Mouse (Mus musculus): ENCODE results near the gene Csf2rb. TPM values are rescaled to one million over a fixed set of nuclear protein-coding genes. Genes with fewer than 3 reads are reported as not detected.
A peak's percentile ranks its signal among the peaks of the same experiment; 100 is the strongest.

The Csf2rb gene
- polyA plus RNA-seq, 1 experiment from 2014 or later = 1.1 TPM

GRCm38 (mm10) chr15:78383450-78384219, 58.1 kb downstream of the Csf2rb start:
- Histone ChIP-seq H3K27me3 (0 out of 2 replicates have a peak, but pooled peaks cover 3% of the 10 kb centered on the region), H3K9me3 (no peaks in the 10 kb centered on the region), H3K36me3 (no peaks in the 10 kb centered on the region), H3K27ac (replicated peaks) (peak overlapping the region; percentile 57), H3K9ac (no peak overlapping the region), H3K4me1 (replicated peaks) (peaks cover 14% of the 10 kb centered on the region), H3K4me3 (no peak overlapping the region), H3K4me2 (no peak overlapping the region)
- WGBS = 82% methylated on average over 11 of the region's 11 CpGs
- ATAC-seq (ENCODE audit: low read depth) = peak; percentile 69

DNA sequence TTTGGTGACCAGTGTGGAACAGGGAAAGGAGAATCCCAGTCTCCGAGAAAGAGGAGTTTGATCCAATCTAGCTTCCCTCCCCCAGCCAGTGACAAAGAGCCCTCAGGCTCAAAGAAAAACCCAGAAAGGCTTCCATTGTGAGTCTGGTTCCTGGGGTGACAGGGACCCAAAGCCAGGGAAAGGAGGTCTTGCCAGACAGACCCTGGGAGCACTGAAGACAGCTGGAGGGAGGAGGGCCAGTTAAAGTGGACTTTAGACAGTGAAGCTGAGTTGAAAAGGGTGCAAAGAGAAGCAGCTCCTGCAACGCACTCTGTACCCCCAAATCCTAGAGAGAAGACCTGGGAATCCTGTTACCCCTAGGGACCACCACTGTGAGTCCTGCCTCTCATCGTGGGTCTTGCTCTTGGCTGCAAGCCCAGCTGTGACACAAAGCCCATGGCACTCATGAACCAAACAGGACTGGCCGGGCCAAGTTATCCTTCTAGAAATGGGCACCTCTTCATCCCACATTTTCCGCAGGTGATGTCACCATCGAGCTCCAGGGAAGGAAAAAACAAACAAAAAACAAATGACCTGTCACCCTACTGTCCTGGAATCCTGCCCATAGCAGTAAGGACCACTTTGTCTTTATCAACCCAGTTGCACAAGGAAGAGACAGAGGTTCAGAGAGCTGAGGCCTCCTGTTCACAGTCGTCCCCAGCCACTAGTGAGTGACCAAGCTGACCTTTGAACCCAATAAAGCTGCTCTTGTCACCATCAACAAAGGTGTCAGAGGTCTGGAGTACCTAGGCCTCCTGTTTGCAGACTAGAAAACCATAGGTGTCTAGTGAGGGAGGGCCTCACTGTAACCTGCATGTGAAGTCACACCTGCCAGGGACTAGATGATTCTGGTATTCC, 58.9 kb downstream of the Csf2rb start:
- peaks cover 14% of the 10 kb centered on the region for H3K4me1 ChIP-seq (replicated peaks)
- H3K4me3 ChIP-seq = no peak overlapping the region
- no peaks in the 10 kb centered on the region for H3K36me3 ChIP-seq
- ATAC-seq (ENCODE audit: low read depth) = no peak
- H3K9ac ChIP-seq = no peak overlapping the region
- H3K27ac ChIP-seq (replicated peaks) = peak overlapping the region; percentile 57
- H3K27me3 ChIP-seq = 0 out of 2 replicates have a peak, but pooled peaks cover 3% of the 10 kb centered on the region
- WGBS = 68% methylated on average over 7 of the region's 7 CpGs
- no peaks in the 10 kb centered on the region for H3K9me3 ChIP-seq
- H3K4me2 ChIP-seq = no peak overlapping the region

DNA sequence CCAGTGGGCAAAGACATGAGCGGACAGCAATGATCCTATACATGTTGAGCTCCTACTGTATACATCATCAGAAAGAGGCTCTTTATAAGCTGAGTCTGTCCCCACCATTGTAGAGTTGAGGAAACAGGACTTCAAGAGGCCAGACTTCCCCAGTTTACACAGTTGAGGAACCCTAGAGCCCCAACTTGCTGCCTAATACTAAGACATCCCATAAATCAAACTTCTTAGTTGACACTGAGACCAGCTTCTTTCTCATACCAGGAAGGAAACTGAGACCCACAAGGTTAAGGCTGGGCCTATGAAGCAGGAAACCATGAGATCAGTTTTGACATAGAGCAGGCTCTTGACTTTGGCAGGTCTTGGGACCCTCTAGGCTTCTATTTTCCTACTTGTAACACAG, 60.0 kb downstream of the Csf2rb start:
- no peak overlapping the region for H3K9ac ChIP-seq
- 0 out of 2 replicates have a peak, but pooled peaks cover 3% of the 10 kb centered on the region for H3K27me3 ChIP-seq
- H3K4me3 ChIP-seq = no peak overlapping the region
- no peak overlapping the region for H3K4me2 ChIP-seq
- no peaks in the 10 kb centered on the region for H3K36me3 ChIP-seq
- no peak overlapping the region; the same call in 1 of the 2 replicates for H3K27ac ChIP-seq (replicated peaks)
- H3K9me3 ChIP-seq = no peaks in the 10 kb centered on the region
- H3K4me1 ChIP-seq (replicated peaks) = peaks cover 14% of the 10 kb centered on the region
- no peak for ATAC-seq (ENCODE audit: low read depth)
- 100% methylated on average over 1 of the region's 1 CpGs for WGBS

- Histone ChIP-seq H3K4me3 (no peak overlapping the region), H3K9ac (no peak overlapping the region), H3K4me2 (no peak overlapping the region), H3K36me3 (no peaks in the 10 kb centered on the region), H3K27ac (replicated peaks) (no peak overlapping the region), H3K27me3 (no peaks in the 10 kb centered on the region), H3K4me1 (replicated peaks) (no peaks in the 10 kb centered on the region), H3K9me3 (0 out of 2 replicates have a peak, but pooled peaks cover 4% of the 10 kb centered on the region)
- 82% methylated on average over 3 of the region's 3 CpGs for WGBS
- ATAC-seq (ENCODE audit: low read depth) = no peak
Measured at GRCm38 (mm10) chr15:78390855-78391254, 65.3 kb downstream of the Csf2rb start.

DNA sequence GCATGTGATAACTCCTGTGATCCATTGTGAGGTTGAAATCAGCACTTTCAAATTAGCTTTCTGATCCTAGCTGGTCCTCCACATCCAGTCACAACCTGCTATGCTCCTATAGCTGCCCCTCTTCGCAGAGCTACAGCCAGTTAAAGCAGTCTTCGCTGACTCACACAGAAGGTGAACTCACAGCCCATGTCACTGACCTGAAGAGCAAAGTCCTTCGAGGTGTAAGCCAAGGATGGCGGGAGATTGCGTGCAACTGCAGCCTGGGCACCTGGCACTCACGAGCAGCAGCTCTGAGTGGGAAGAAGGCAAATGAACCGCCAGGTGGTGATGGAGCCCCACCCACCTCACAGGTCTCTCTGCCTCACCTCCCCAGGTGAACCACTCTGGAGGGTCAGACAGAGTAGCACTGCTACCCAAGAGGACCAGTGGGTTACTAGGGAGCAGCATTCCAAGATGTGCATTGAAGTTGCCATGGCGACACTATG, 70.0 kb downstream of the Csf2rb start, which contains the start of gene Tex33:
Gene Tex33, minus strand, starts transcription at position 435 of the 485 bp plus-strand sequence.
- WGBS = 87% methylated on average over 8 of the region's 8 CpGs
- Histone ChIP-seq H3K9me3 (0 out of 2 replicates have a peak, but pooled peaks cover 4% of the 10 kb centered on the region), H3K9ac (no peak within 1 kb of the TSS), H3K4me1 (replicated peaks) (no peaks in the 10 kb centered on the region), H3K4me2 (no peak within 1 kb of the TSS), H3K36me3 (no peaks in the 10 kb centered on the region), H3K27ac (replicated peaks) (no peak within 1 kb of the TSS), H3K4me3 (no peak within 1 kb of the TSS), H3K27me3 (no peaks in the 10 kb centered on the region)
- ATAC-seq (ENCODE audit: low read depth) = no peak

GRCm38 (mm10) chr15:78401345-78401744, 75.8 kb downstream of the Csf2rb start:
- H3K27me3 ChIP-seq = no peaks in the 10 kb centered on the region
- H3K9me3 ChIP-seq = no peaks in the 10 kb centered on the region
- no peak for ATAC-seq (ENCODE audit: low read depth)
- no peak overlapping the region for H3K4me2 ChIP-seq
- H3K9ac ChIP-seq = peak overlapping the region; percentile 19; the same call in 1 of the 2 replicates
- H3K36me3 ChIP-seq = no peaks in the 10 kb centered on the region
- peaks cover 52% of the 10 kb centered on the region for H3K4me1 ChIP-seq (replicated peaks)
- WGBS = 72% methylated on average over 6 of the region's 6 CpGs
- peak overlapping the region; percentile 46 for H3K27ac ChIP-seq (replicated peaks)
- no peak overlapping the region for H3K4me3 ChIP-seq

DNA sequence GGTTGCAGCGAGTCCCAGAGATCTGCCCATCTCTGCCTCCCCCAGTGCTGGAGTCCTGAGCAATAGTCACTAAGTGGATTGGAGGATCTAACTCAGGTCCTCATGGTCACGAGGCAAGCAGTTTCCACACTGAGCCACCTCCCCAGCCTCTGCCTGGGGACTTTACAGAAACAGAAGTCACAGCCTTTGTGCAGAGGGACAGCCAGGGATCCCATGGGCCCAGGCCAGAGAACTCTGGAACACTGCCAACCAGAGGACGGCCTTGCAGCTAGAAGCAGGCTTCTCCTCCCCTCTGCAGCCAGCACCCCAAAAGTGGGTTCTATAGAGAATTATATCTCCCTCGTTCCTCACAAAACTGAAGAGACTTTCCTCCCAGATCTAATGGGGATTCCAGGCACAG, 76.4 kb downstream of the Csf2rb start:
- Histone ChIP-seq H3K36me3 (no peaks in the 10 kb centered on the region), H3K4me3 (no peak overlapping the region), H3K4me1 (replicated peaks) (peaks cover 54% of the 10 kb centered on the region), H3K9me3 (no peaks in the 10 kb centered on the region), H3K9ac (peak overlapping the region; percentile 19; the same call in 1 of the 2 replicates), H3K27ac (replicated peaks) (peak overlapping the region; percentile 46), H3K27me3 (no peaks in the 10 kb centered on the region), H3K4me2 (no peak overlapping the region)
- 54% methylated on average over 4 of the region's 4 CpGs for WGBS
- no peak for ATAC-seq (ENCODE audit: low read depth)

- no peak overlapping the region for H3K9ac ChIP-seq
- no peaks in the 10 kb centered on the region for H3K36me3 ChIP-seq
- peaks cover 59% of the 10 kb centered on the region for H3K4me1 ChIP-seq (replicated peaks)
- 0 out of 2 replicates have a peak, but pooled peaks cover 2% of the 10 kb centered on the region for H3K27me3 ChIP-seq
- 74% methylated on average over 7 of the region's 7 CpGs for WGBS
- H3K4me2 ChIP-seq = no peak overlapping the region
- H3K27ac ChIP-seq (replicated peaks) = 0 out of 2 replicates have a peak overlapping the region, but pooled peaks have one; percentile 46
- ATAC-seq (ENCODE audit: low read depth) = no peak
- H3K9me3 ChIP-seq = no peaks in the 10 kb centered on the region
- no peak overlapping the region for H3K4me3 ChIP-seq
Measured at GRCm38 (mm10) chr15:78402423-78402822, 76.9 kb downstream of the Csf2rb start.

GRCm38 (mm10) chr15:78403301-78403741, 77.8 kb downstream of the Csf2rb start:
- peak overlapping the region; percentile 85 for H3K4me2 ChIP-seq
- no peak overlapping the region for H3K4me3 ChIP-seq
- 51% methylated on average over 3 of the region's 3 CpGs for WGBS
- ATAC-seq (ENCODE audit: low read depth) = no peak
- H3K36me3 ChIP-seq = no peaks in the 10 kb centered on the region
- peak overlapping the region; percentile 61 for H3K27ac ChIP-seq (replicated peaks)
- no peaks in the 10 kb centered on the region for H3K9me3 ChIP-seq
- no peak overlapping the region for H3K9ac ChIP-seq
- peaks cover 11% of the 10 kb centered on the region for H3K27me3 ChIP-seq
- peaks cover 62% of the 10 kb centered on the region for H3K4me1 ChIP-seq (replicated peaks)
